ENCODE assay signal across 14 mouse cellular contexts in genomic region chr14:23684463-23685066, GRCm38 (mm10).
DNase-seq lines count a peak whose midpoint lies in the region; ATAC-seq and TF ChIP-seq lines count a peak whose summit lies in the region.
"Had no signal": no experiment of that assay in that cellular context is flagged by ENCODE, and none has a peak within 500 bp of the region (broad histone marks: within the 10 kb centered on the region; RNA-seq: fewer than 3 reads in every experiment).

No protein-coding gene starts in this region.

- H3K4me1 ChIP-seq in hindbrain, postnatal 0 days (ENCODE audit: insufficient read depth, low read length) = no peaks in the 10 kb centered on the region
- H3K4me1 ChIP-seq in hindbrain, embryonic 10.5 days (replicated peaks) = 0 out of 2 replicates have a peak, but pooled peaks cover 4% of the 10 kb centered on the region
- no peaks in the 10 kb centered on the region for H3K4me1 ChIP-seq in lung, postnatal 0 days (ENCODE audit: insufficient read depth, low read depth, low read length)
- H3K4me1 ChIP-seq: hindbrain, embryonic 12.5 days had no signal

- peak; percentile 59 for TF ChIP-seq CTCF in hindbrain, postnatal 0 days (IDR thresholded peaks at IDR 0.05; ENCODE audit: low read depth)
- peak; percentile 32; the same call in 1 of the 2 replicates for TF ChIP-seq CTCF in lung, postnatal 0 days (IDR thresholded peaks at IDR 0.05)

- no peaks in the 10 kb centered on the region for H3K27me3 ChIP-seq in hindbrain, postnatal 0 days (ENCODE audit: insufficient read depth, low read length)
- no peaks in the 10 kb centered on the region for H3K27me3 ChIP-seq in hindbrain, embryonic 10.5 days (ENCODE audit: insufficient read depth, poor library complexity, severe bottlenecking)
- no peaks in the 10 kb centered on the region for H3K27me3 ChIP-seq in lung, postnatal 0 days (replicated peaks; ENCODE audit: insufficient read depth, low read length)
- H3K27me3 ChIP-seq: hindbrain, embryonic 12.5 days had no signal

- TF ChIP-seq EP300 in lung, postnatal 0 days (IDR thresholded peaks at IDR 0.05) = no peak

- no peak overlapping the region for H3K27ac ChIP-seq in hindbrain, postnatal 0 days
- no peak overlapping the region for H3K27ac ChIP-seq in hindbrain, embryonic 10.5 days
- no peak overlapping the region for H3K27ac ChIP-seq in lung, postnatal 0 days (ENCODE audit: low read length)
- H3K27ac ChIP-seq: hindbrain, embryonic 12.5 days had no signal

- no peak overlapping the region for H3K4me2 ChIP-seq in hindbrain, postnatal 0 days (ENCODE audit: low read depth, low read length)
- H3K4me2 ChIP-seq in lung, postnatal 0 days (replicated peaks; ENCODE audit: low read depth, low read length) = no peak overlapping the region
- H3K4me2 ChIP-seq: hindbrain, embryonic 12.5 days had no signal

- H3K36me3 ChIP-seq in hindbrain, postnatal 0 days (ENCODE audit: insufficient read depth, low read length) = no peaks in the 10 kb centered on the region
- no peaks in the 10 kb centered on the region for H3K36me3 ChIP-seq in hindbrain, embryonic 10.5 days
- H3K36me3 ChIP-seq in lung, postnatal 0 days (ENCODE audit: insufficient read depth, low read length) = no peaks in the 10 kb centered on the region
- H3K36me3 ChIP-seq: hindbrain, embryonic 12.5 days had no signal

- no peaks in the 10 kb centered on the region for H3K9me3 ChIP-seq in hindbrain, postnatal 0 days (ENCODE audit: low read length)
- H3K9me3 ChIP-seq in hindbrain, embryonic 10.5 days = no peaks in the 10 kb centered on the region
- no peaks in the 10 kb centered on the region for H3K9me3 ChIP-seq in lung, postnatal 0 days (ENCODE audit: low read length)
- H3K9me3 ChIP-seq: hindbrain, embryonic 12.5 days had no signal

- peak; percentile 45; the same call in 1 of the 2 replicates for ATAC-seq in hindbrain, postnatal 0 days
- ATAC-seq in lung, postnatal 0 days = no peak
- ATAC-seq: forebrain, embryonic 14.5 days had no signal

- WGBS in hindbrain, postnatal 0 days = 38% methylated on average over 3 of the region's 3 CpGs
- 60% methylated on average over 3 of the region's 3 CpGs for WGBS in hindbrain, embryonic 10.5 days
- 42% methylated on average over 3 of the region's 3 CpGs for WGBS in lung, postnatal 0 days

- H3K9ac ChIP-seq in hindbrain, postnatal 0 days (replicated peaks; ENCODE audit: low read length) = no peak overlapping the region
- H3K9ac ChIP-seq in lung, postnatal 0 days (replicated peaks; ENCODE audit: low read depth) = no peak overlapping the region
- H3K9ac ChIP-seq: hindbrain, embryonic 12.5 days had no signal

- no peak overlapping the region for H3K4me3 ChIP-seq in hindbrain, postnatal 0 days (ENCODE audit: low read length)
- no peak overlapping the region for H3K4me3 ChIP-seq in hindbrain, embryonic 10.5 days
- H3K4me3 ChIP-seq in lung, postnatal 0 days (ENCODE audit: low read depth, low read length) = no peak overlapping the region
- H3K4me3 ChIP-seq: hindbrain, embryonic 12.5 days had no signal

- DNase-seq in adrenal gland, adult 2 months = peak; percentile 17
- DNase-seq in adrenal gland, postnatal 36 days = no peak
- DNase-seq in hindbrain, postnatal 0 days (ENCODE audit: low spot score) = peak; percentile 47
- DNase-seq in hindbrain, embryonic 10.5 days (ENCODE audit: low spot score) = no peak
- no peak for DNase-seq in lung, postnatal 0 days (ENCODE audit: low spot score)
- DNase-seq in lung, postnatal 4 days = no peak
- peak; percentile 11 for DNase-seq in retina, embryonic 14.5 days (ENCODE audit: low spot score)
- DNase-seq in c-Kit-positive CD71-positive TER-119-positive erythroid progenitor cells, embryonic 14.5 days (ENCODE audit: low spot score) = no peak
- DNase-seq: adrenal gland, postnatal 25 days; heart, adult 18-20 months; lung, postnatal 10 days; spleen, adult 18-20 months had no signal

Comparison
In these comparisons a context has a peak if more than half of its experiments do, and no peak if none do; other contexts are left out.
1. DNase-seq: peak in adrenal gland, adult 2 months (single experiment), hindbrain, postnatal 0 days (single experiment) and retina, embryonic 14.5 days (single experiment); none in adrenal gland, postnatal 36 days (0 of 2), hindbrain, embryonic 10.5 days (single experiment), lung, postnatal 0 days (single experiment), lung, postnatal 4 days (0 of 2) and c-Kit-positive CD71-positive TER-119-positive erythroid progenitor cells, embryonic 14.5 days (single experiment).